Mouse (Mus musculus) G1E (cell line): ENCODE measurements around the gene Eef1e1. TPM values are rescaled to one million over a fixed set of nuclear protein-coding genes. Genes with fewer than 3 reads are reported as not detected.

Source experiments
- ATAC-seq: 2 replicates; pipeline ENCODE4 v1.8.0; 2016; ENCODE audit warnings: mild to moderate bottlenecking; ENCODE audit not compliant: insufficient number of reproducible peaks, poor library complexity, low FRiP score, severe bottlenecking; ENCODE audit errors: extremely low read depth
- DNase-seq: peaks from one replicate; pipeline ENCODE4 v3.0.0; 2012; ENCODE audit warnings: low spot score
- H3K27me3 ChIP-seq: 2 replicates; pipeline ENCODE4 v1.6.1; 2012; ENCODE audit warnings: mild to moderate bottlenecking, low read length, inconsistent platforms; ENCODE audit not compliant: insufficient read depth
- H3K36me3 ChIP-seq: replicated peaks from 2 replicates; pipeline ENCODE3; 2012; ENCODE audit warnings: mild to moderate bottlenecking, inconsistent platforms
- H3K4me1 ChIP-seq: 2 replicates; pipeline ENCODE4 v1.6.1; 2012; ENCODE audit warnings: low read depth, low read length, inconsistent platforms, mixed read lengths; ENCODE audit not compliant: insufficient read depth
- H3K4me3 ChIP-seq: 2 replicates; pipeline ENCODE4 v1.5.1; 2012; ENCODE audit warnings: low read depth, mild to moderate bottlenecking, inconsistent platforms, low read length, moderate library complexity, mixed read lengths
- H3K9me3 ChIP-seq: replicated peaks from 2 replicates; pipeline ENCODE4 v1.6.1; 2012; ENCODE audit warnings: inconsistent platforms
- CTCF ChIP-seq: IDR thresholded peaks from 2 replicates; pipeline ENCODE4 v1.5.1; 2012; ENCODE audit warnings: low read depth, low read length, inconsistent platforms, mixed read lengths
- GATA1 ChIP-seq: IDR thresholded peaks from 2 replicates; pipeline ENCODE4 v1.6.1; 2012; ENCODE audit warnings: borderline replicate concordance, low read length, inconsistent platforms, mixed read lengths
- GATA2 ChIP-seq: IDR thresholded peaks from 2 replicates; pipeline ENCODE4 v1.6.1; 2012; ENCODE audit warnings: low read depth, low read length, inconsistent platforms, borderline replicate concordance
- POLR2AphosphoS5 ChIP-seq: IDR thresholded peaks from 2 replicates; pipeline ENCODE4 v1.6.1; 2012; ENCODE audit warnings: low read depth, low read length, inconsistent platforms; ENCODE audit not compliant: insufficient replicate concordance
- TAL1 ChIP-seq: conservative IDR thresholded peaks from 2 replicates; pipeline ENCODE4 v1.6.1; 2012; ENCODE audit warnings: low read depth, low read length, inconsistent platforms, mixed read lengths
- polyA plus RNA-seq: library from polyadenylated mRNA; stranded (reverse); fragments of >175 nt; gene quantifications from 2 replicates; pipeline ENCODE4 v1.2.3, GENCODE M21; 2012
- total RNA-seq, 2 experiments: library from RNA; stranded (forward) in 1 of 2; stranded (reverse) in 1 of 2; fragments of 200-1000 nt in 1 of 2; fragments of >200 nt in 1 of 2; fragmentation: Nextera tagmentation in 1 of 2; gene quantifications; 2 replicates each; pipeline ENCODE4 v1.2.3; 2014 to 2017

Eef1e1 gene
- total and polyA plus RNA-seq, 3 experiments = 34.4 to 77.6 (median 73.1) TPM

DNA sequence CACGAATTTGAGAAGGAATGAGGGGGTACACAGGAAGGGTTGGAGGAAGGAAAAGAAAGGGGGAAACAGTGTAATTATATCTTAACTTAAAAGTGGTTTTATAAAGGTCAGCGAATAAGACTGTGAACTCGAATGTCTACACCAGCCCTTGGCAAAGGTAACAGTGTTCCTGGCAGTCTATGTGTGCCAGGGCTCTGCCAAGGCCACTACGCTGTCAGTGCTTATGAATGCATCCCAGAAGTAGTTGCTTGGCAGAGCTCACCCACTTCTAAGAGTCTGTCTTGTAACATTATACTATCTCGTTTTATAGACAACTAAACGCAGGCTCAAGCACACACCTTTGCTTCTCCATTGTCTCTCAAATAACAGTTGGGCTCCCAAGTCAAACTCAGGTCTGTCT is 53.5 kb downstream of the Eef1e1 start:
- Histone ChIP-seq H3K27me3 (no peaks in the 10 kb centered on the region), H3K4me3 (no peak overlapping the region), H3K9me3 (no peaks in the 10 kb centered on the region), H3K4me1 (no peaks in the 10 kb centered on the region), H3K36me3 (peaks cover 82% of the 10 kb centered on the region)
- no peak for TF ChIP-seq TAL1
- TF ChIP-seq GATA1 = no peak
- TF ChIP-seq CTCF = no peak
- TF ChIP-seq GATA2 = no peak
- no peak for TF ChIP-seq POLR2AphosphoS5
- DNase-seq = no peak
- no peak for ATAC-seq

DNA sequence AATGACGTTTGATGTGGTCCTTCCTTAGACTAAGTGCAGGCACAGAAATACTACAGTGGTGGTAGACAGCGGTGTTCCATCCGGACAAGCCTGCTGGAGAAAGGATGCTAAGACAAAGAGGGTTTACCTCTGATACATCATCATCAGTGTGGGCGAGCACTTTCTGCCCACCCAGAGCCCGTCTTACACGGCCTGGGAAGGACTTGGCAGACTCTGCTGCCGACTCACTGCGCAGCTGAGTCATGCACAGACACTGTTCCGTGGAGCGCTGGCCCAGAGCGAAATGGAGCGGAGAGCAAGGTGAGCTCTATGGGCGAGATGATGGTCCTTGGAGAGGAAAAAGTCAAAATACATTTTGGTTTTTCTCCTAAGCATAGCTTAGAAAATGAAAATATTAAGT is 55.9 kb downstream of the Eef1e1 start:
- no peaks in the 10 kb centered on the region for H3K9me3 ChIP-seq
- H3K36me3 ChIP-seq = peaks cover 77% of the 10 kb centered on the region
- H3K27me3 ChIP-seq = no peaks in the 10 kb centered on the region
- ATAC-seq (no peak), DNase-seq (no peak)
- H3K4me1 ChIP-seq = no peaks in the 10 kb centered on the region
- H3K4me3 ChIP-seq = no peak overlapping the region
- no peak for TF ChIP-seq POLR2AphosphoS5
- no peak for TF ChIP-seq GATA1
- no peak for TF ChIP-seq TAL1
- TF ChIP-seq GATA2 = no peak
- TF ChIP-seq CTCF = no peak

DNA sequence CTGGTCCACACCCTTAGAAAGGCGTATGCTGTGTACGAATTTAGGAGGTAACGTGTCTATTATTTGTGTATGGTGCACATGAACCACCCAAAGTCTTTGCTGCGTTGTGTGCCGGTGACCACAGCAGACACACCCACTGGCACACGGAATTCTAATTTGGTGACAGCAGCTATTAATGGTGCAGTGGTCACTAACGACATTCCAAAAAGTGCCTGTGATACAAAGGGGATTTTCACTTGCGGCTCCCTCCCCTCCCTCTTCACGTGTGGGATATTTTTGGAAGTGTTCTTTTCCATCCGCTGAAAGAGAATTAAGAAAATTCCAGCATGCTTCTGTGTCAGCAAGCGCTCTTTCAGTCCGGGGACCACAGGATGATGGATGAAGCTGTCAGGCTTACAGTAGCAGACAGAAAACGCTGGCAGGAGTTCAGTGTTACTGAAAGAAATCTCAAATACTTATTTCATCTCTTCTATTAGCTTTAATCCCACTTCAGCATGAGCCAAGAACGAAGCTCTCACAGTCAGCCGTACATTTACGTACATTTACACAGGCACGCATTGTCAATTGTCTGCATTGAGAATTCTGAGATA is 56.5 kb downstream of the Eef1e1 start:
- TF ChIP-seq GATA2 = no peak
- TF ChIP-seq CTCF = no peak
- no peak for TF ChIP-seq GATA1
- TF ChIP-seq POLR2AphosphoS5 = no peak
- TF ChIP-seq TAL1 = no peak
- H3K36me3 ChIP-seq = peaks cover 72% of the 10 kb centered on the region
- H3K4me3 ChIP-seq = no peak overlapping the region
- DNase-seq = no peak
- no peaks in the 10 kb centered on the region for H3K9me3 ChIP-seq
- no peaks in the 10 kb centered on the region for H3K27me3 ChIP-seq
- no peaks in the 10 kb centered on the region for H3K4me1 ChIP-seq
- ATAC-seq = no peak

DNA sequence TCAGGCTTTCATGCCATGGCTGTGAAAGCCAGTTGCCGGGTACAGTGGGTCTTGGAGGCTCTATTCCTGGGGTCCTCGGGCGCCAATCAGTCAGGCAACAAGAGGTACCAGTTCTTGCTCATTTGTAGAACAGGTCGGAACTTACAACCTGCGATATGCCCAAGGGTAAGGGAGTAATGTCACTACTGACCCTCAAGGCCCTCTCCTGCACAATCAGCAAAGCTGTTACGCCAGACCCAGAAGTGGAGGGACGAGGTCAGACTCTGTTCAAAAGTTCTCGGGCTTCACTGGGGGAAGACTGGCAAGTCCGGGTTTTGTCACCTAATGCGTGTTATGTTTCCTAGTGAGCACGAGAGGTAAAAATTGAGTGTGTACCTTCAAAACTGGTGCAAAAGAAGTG is 58.0 kb downstream of the Eef1e1 start:
- peaks cover 61% of the 10 kb centered on the region for H3K36me3 ChIP-seq
- TF ChIP-seq POLR2AphosphoS5 = no peak
- no peak for TF ChIP-seq TAL1
- TF ChIP-seq CTCF = no peak
- TF ChIP-seq GATA2 = no peak
- TF ChIP-seq GATA1 = no peak

DNA sequence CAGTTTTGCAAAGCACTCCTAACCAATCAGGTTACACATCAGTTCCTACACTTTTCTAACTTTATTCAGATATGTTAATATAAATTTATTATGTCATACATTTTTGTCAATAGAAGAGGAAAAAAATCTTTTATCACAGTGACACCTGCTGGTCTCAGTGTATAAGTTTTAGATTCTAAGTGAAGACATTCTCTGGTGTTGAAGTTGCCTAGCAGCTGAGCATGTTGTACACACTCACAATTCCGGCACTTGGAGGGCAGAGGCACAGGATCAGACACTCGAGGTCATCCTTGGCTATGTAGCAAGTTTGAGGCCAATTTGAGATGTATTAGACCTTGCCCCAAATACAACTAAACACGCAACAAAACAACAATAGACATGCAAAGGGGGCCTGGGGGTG is 61.8 kb downstream of the Eef1e1 start:
- ATAC-seq = no peak
- no peak for DNase-seq
- peaks cover 30% of the 10 kb centered on the region for H3K36me3 ChIP-seq
- TF ChIP-seq GATA2 (no peak), GATA1 (no peak), POLR2AphosphoS5 (no peak), TAL1 (no peak), CTCF (no peak)
- no peaks in the 10 kb centered on the region for H3K4me1 ChIP-seq
- H3K27me3 ChIP-seq = no peaks in the 10 kb centered on the region
- H3K9me3 ChIP-seq = no peaks in the 10 kb centered on the region
- H3K4me3 ChIP-seq = no peak overlapping the region

More for the DNA sequence above, 58.0 kb downstream of the Eef1e1 start:
- Histone ChIP-seq H3K9me3 (no peaks in the 10 kb centered on the region), H3K4me1 (no peaks in the 10 kb centered on the region), H3K27me3 (no peaks in the 10 kb centered on the region), H3K4me3 (no peak overlapping the region)
- ATAC-seq (no peak), DNase-seq (no peak)

DNA sequence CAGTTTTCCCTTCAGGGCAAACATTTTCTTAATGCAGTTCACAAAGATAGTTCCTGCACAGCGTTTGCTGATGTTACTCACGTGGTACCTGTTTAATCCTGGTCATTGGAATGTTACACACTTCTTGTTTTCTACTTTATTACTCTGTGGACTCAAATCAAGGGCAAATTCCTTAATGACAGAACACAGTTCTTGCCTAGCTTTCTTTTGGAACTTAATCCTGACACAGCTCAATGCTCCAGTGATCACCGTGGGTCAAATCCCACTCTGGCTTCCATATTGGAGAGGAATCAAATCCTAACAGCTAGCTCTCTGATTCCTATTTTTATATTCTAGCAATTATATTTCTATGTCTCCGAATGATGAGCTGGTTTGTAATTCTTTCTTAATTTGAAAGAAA is 62.4 kb downstream of the Eef1e1 start:
- no peak overlapping the region for H3K4me3 ChIP-seq
- ATAC-seq (no peak), DNase-seq (no peak)
- no peaks in the 10 kb centered on the region for H3K9me3 ChIP-seq
- H3K36me3 ChIP-seq = peaks cover 26% of the 10 kb centered on the region
- no peaks in the 10 kb centered on the region for H3K4me1 ChIP-seq
- H3K27me3 ChIP-seq = no peaks in the 10 kb centered on the region
- TF ChIP-seq POLR2AphosphoS5 (no peak), TAL1 (no peak), GATA2 (no peak), GATA1 (no peak), CTCF (no peak)

Other genes starting within 250 kb of the Eef1e1 start
- gene Txndc5, start 130.2 kb downstream of the Eef1e1 start, total RNA-seq (2014; fragmentation: Nextera tagmentation) = 46.8 and 48.5 TPM in 2 replicates
- gene Txndc5, start 130.2 kb downstream of the Eef1e1 start, total RNA-seq (2017) = 47.1 and 56.3 TPM in 2 replicates
- 74.9 and 76.7 TPM in 2 replicates for gene Txndc5, start 130.2 kb downstream of the Eef1e1 start, polyA plus RNA-seq
- 17.2 and 25.8 TPM in 2 replicates for gene Bloc1s5, start 23.9 kb downstream of the Eef1e1 start, total RNA-seq (2014; fragmentation: Nextera tagmentation)
- gene Bloc1s5, start 23.9 kb downstream of the Eef1e1 start, total RNA-seq (2017) = 26.6 and 35.2 TPM in 2 replicates
- 8.2 and 10.4 TPM in 2 replicates for gene Bloc1s5, start 23.9 kb downstream of the Eef1e1 start, polyA plus RNA-seq